Mouse (Mus musculus): ENCODE measurements around the gene Slc11a1.
"Not testable (repeated sequence)": the region's sequence is repeated elsewhere in the genome, so short reads cannot be mapped to it uniquely, and the experiment has no call there.

Slc11a1 gene

GRCm38 (mm10) chr1:74374980-74375379 is at the start of gene Slc11a1:
Slc11a1 (plus strand) TSS chr1:74375195.
- peak in 1 of 2 experiments; percentile 63 for DNase-seq

- DNase-seq: not testable (repeated sequence)
These were observed 48.1 kb upstream of the Slc11a1 start for GRCm38 (mm10) chr1:74326916-74327315.

- peak in 1 of 2 experiments; percentile 36 for DNase-seq
These were observed 45.0 kb upstream of the Slc11a1 start for GRCm38 (mm10) chr1:74329899-74330431.

GRCm38 (mm10) chr1:74331046-74331681 is 43.8 kb upstream of the Slc11a1 start:
- DNase-seq: peak in 1 of 2 experiments; percentile 44

- peak; percentile 97 for DNase-seq
These were observed 42.7 kb upstream of the Slc11a1 start for GRCm38 (mm10) chr1:74332241-74332763.

GRCm38 (mm10) chr1:74332930-74333329 is 42.1 kb upstream of the Slc11a1 start:
- DNase-seq: no peak

GRCm38 (mm10) chr1:74334607-74335006 is 40.4 kb upstream of the Slc11a1 start:
- no peak for DNase-seq

- no peak for DNase-seq
These were observed 40.0 kb upstream of the Slc11a1 start for GRCm38 (mm10) chr1:74335033-74335432.

GRCm38 (mm10) chr1:74335436-74336170 is 39.4 kb upstream of the Slc11a1 start:
- no peak for DNase-seq

- no peak for DNase-seq
These were observed 37.7 kb upstream of the Slc11a1 start for GRCm38 (mm10) chr1:74337241-74337771.

GRCm38 (mm10) chr1:74338013-74338412 is 37.0 kb upstream of the Slc11a1 start:
- no peak for DNase-seq

GRCm38 (mm10) chr1:74338626-74339025 is 36.4 kb upstream of the Slc11a1 start:
- no peak for DNase-seq

- DNase-seq: no peak
These were observed 35.1 kb upstream of the Slc11a1 start for GRCm38 (mm10) chr1:74339917-74340316.

GRCm38 (mm10) chr1:74340361-74340764 is 34.6 kb upstream of the Slc11a1 start:
- DNase-seq: no peak

GRCm38 (mm10) chr1:74340992-74341391 is 34.0 kb upstream of the Slc11a1 start:
- not testable (repeated sequence) for DNase-seq

GRCm38 (mm10) chr1:74341898-74342297 is 33.1 kb upstream of the Slc11a1 start:
- DNase-seq: no peak

- DNase-seq: no peak
These were observed 32.7 kb upstream of the Slc11a1 start for GRCm38 (mm10) chr1:74342308-74342707.

- no peak for DNase-seq
These were observed 31.8 kb upstream of the Slc11a1 start for GRCm38 (mm10) chr1:74343161-74343560.

- no peak for DNase-seq
These were observed 30.7 kb upstream of the Slc11a1 start for GRCm38 (mm10) chr1:74344163-74344916.

- DNase-seq: no peak
These were observed 23.7 kb upstream of the Slc11a1 start for GRCm38 (mm10) chr1:74351185-74351769.

GRCm38 (mm10) chr1:74352532-74353096 is 22.4 kb upstream of the Slc11a1 start:
- DNase-seq: no peak

Measured in lung, postnatal 4 days (tissue).